Mouse (Mus musculus) Muller cell, postnatal 12 days (primary cell): ENCODE data around the gene Gdpd5.

ENCODE experiments used
- DNase-seq: peaks from one replicate; pipeline ENCODE4 v3.0.0-alpha.2; 2015; ENCODE audit errors: inconsistent ontology term

The Gdpd5 gene

GRCm38 (mm10) chr7:99404031-99404735 lies 23.0 kb downstream of the Gdpd5 start:
- DNase-seq = no peak

- no peak for DNase-seq
These were observed 24.4 kb downstream of the Gdpd5 start for GRCm38 (mm10) chr7:99405386-99406155.

GRCm38 (mm10) chr7:99407598-99407997 lies 26.4 kb downstream of the Gdpd5 start:
- DNase-seq = no peak

GRCm38 (mm10) chr7:99409441-99410222 lies 28.4 kb downstream of the Gdpd5 start:
- DNase-seq = peak; percentile 77

- DNase-seq = no peak
These were observed 29.1 kb downstream of the Gdpd5 start for GRCm38 (mm10) chr7:99410315-99410714.

GRCm38 (mm10) chr7:99411047-99411779 lies 30.0 kb downstream of the Gdpd5 start:
- no peak for DNase-seq

- DNase-seq = peak; percentile 37
These were observed 33.8 kb downstream of the Gdpd5 start for GRCm38 (mm10) chr7:99415045-99415444.

- DNase-seq = no peak
These were observed 38.1 kb downstream of the Gdpd5 start for GRCm38 (mm10) chr7:99419311-99419710.

- DNase-seq = no peak
These were observed 39.8 kb downstream of the Gdpd5 start for GRCm38 (mm10) chr7:99421006-99421405.

- DNase-seq = no peak
These were observed 43.4 kb downstream of the Gdpd5 start for GRCm38 (mm10) chr7:99424538-99425155.

GRCm38 (mm10) chr7:99425706-99426105 lies 44.5 kb downstream of the Gdpd5 start:
- DNase-seq = no peak

GRCm38 (mm10) chr7:99427031-99427430 lies 45.8 kb downstream of the Gdpd5 start:
- peak; percentile 42 for DNase-seq

- no peak for DNase-seq
These were observed 46.8 kb downstream of the Gdpd5 start for GRCm38 (mm10) chr7:99427987-99428386.

- peak; percentile 35 for DNase-seq
These were observed 47.6 kb downstream of the Gdpd5 start for GRCm38 (mm10) chr7:99428836-99429235.

- DNase-seq = peak; percentile 97
These were observed 48.6 kb downstream of the Gdpd5 start for GRCm38 (mm10) chr7:99429786-99430185.

- DNase-seq = no peak
These were observed 49.0 kb downstream of the Gdpd5 start for GRCm38 (mm10) chr7:99430246-99430645.

GRCm38 (mm10) chr7:99432248-99432647 lies 51.0 kb downstream of the Gdpd5 start:
- peak; percentile 64 for DNase-seq

GRCm38 (mm10) chr7:99432863-99433262 lies 51.6 kb downstream of the Gdpd5 start:
- no peak for DNase-seq

GRCm38 (mm10) chr7:99434672-99435250 lies 53.5 kb downstream of the Gdpd5 start:
- no peak for DNase-seq

- peak; percentile 57 for DNase-seq
These were observed 55.3 kb downstream of the Gdpd5 start for GRCm38 (mm10) chr7:99436530-99436929.

GRCm38 (mm10) chr7:99438881-99439280 lies 57.7 kb downstream of the Gdpd5 start:
- no peak for DNase-seq
